Mouse (Mus musculus) neural tube, embryonic 14.5 days (tissue): ENCODE results near the gene Hecw2. TPM values are rescaled to one million over a fixed set of nuclear protein-coding genes. Genes with fewer than 3 reads are reported as not detected.

ENCODE experiments used
- ATAC-seq: fragments of 200-750 bp; cut with Nextera tagmentation; 2 replicates; pipeline ENCODE4 v1.8.0; 2017; ENCODE audit warnings: low read depth, mild to moderate bottlenecking, moderate TSS enrichment, moderate library complexity
- H3K27ac ChIP-seq: fragments of 300-500 bp; sonication (generic); 2 replicates; pipeline ENCODE4 v1.5.1; 2014; ENCODE audit warnings: low read depth, mild to moderate bottlenecking, control low read depth, low read length, moderate library complexity, mixed read lengths
- H3K27me3 ChIP-seq: fragments of 300-500 bp; sonication (generic); 2 replicates; pipeline ENCODE4 v1.6.1; 2014; ENCODE audit warnings: low read length; ENCODE audit not compliant: control insufficient read depth, insufficient read depth
- H3K36me3 ChIP-seq: fragments of 300-500 bp; sonication (generic); 2 replicates; pipeline ENCODE4 v1.6.1; 2014; ENCODE audit warnings: low read length, mixed read lengths; ENCODE audit not compliant: control insufficient read depth, insufficient read depth
- H3K4me1 ChIP-seq: fragments of 300-500 bp; sonication (generic); 2 replicates; pipeline ENCODE4 v1.6.1; 2014; ENCODE audit warnings: low read length; ENCODE audit not compliant: control insufficient read depth, insufficient read depth
- H3K4me2 ChIP-seq: fragments of 300-500 bp; sonication (generic); 2 replicates; pipeline ENCODE4 v1.6.1; 2014; ENCODE audit warnings: mild to moderate bottlenecking, low read depth, low read length, control low read depth
- H3K4me3 ChIP-seq: fragments of 300-500 bp; sonication (generic); 2 replicates; pipeline ENCODE4 v1.5.1; 2014; ENCODE audit warnings: low read depth, low read length, control low read depth, mixed read lengths
- H3K9ac ChIP-seq: fragments of 300-500 bp; sonication (generic); replicated peaks from 2 replicates; pipeline ENCODE4 v1.6.1; 2014; ENCODE audit warnings: low read depth, mild to moderate bottlenecking, control low read depth, low read length, mixed read lengths
- H3K9me3 ChIP-seq: fragments of 300-500 bp; sonication (generic); 2 replicates; pipeline ENCODE4 v1.6.1; 2016; ENCODE audit warnings: low read length; ENCODE audit not compliant: control insufficient read depth
- WGBS: fragments of 180-500 bp; shearing (Covaris S2); extraction: QIAGEN DNeasy Blood & Tissue Kit; methylation state at CpG from one replicate; pipeline ENCODE4 v1.1.7; 2014; 5-methylcytosine and 5-hydroxymethylcytosine counted together
- polyA plus RNA-seq: library from polyadenylated mRNA; unstranded; fragments of >200 nt; fragmentation: Nextera tagmentation; extraction: Ambion mirVana; gene quantifications from 2 replicates; pipeline ENCODE4 v1.2.1, GENCODE M21; 2014

The Hecw2 gene
- polyA plus RNA-seq, 1 experiment from 2014 or later = 10.0 TPM

DNA sequence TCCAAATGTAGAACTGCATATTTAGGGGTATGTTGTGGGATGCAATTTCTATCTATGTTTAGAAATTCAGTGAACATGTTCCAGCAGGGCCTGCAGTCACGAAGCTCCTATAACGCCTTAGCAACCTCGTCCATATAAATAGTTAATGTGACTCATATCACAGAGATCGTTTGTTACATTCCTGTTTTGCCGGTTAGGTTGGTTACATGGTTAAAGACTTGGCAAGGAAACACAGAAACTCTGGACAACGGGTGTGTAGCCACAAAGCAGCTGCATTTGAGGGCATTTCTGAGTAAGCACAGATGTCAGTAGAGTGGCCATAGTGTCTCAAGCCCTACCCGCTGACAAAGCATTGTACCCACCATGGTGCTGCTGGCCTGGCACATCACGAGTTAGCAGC lies 349.1 kb downstream of the Hecw2 start:
- no peak for ATAC-seq
- no peak overlapping the region for H3K4me3 ChIP-seq
- no peak overlapping the region for H3K27ac ChIP-seq
- H3K36me3 ChIP-seq = no peaks in the 10 kb centered on the region
- 82% methylated on average over 8 of the region's 8 CpGs for WGBS
- no peaks in the 10 kb centered on the region for H3K27me3 ChIP-seq
- H3K4me2 ChIP-seq = no peak overlapping the region
- H3K9ac ChIP-seq = no peak overlapping the region
- no peaks in the 10 kb centered on the region for H3K9me3 ChIP-seq
- H3K4me1 ChIP-seq = no peaks in the 10 kb centered on the region

DNA sequence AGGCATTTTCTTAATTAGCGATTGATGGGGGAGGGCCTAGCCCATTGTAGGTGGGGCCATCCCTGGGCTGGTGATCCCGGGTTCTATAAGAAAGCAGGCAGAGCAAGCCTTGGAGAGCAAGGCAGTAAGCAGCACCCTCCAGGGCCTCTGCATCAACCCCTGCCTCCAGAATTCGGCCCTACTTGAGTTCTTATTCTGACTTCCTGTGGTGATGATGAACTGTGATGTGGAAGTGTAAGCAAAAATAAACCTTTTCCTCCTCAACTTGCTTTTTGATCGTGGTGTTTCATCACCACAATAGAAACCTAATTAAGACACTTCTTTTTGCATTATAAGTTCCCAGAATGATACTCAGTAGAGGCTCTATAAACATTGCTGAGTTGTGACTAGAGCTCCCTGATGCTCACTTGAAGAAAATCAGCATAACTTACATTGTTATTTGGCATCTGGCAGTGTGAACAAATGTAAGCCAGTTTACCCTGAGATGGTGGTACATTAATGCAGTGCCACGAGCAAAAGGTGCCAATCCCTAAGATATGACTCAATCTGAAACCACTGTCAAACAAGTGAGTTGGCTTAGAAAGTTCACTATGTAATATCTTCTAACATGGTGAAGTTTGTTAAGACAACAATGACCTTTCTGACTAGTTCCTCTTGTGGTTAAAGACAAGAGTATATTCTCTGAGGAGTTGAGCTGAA lies 349.9 kb downstream of the Hecw2 start:
- ATAC-seq = peak; percentile 38; the same call in 1 of the 2 replicates
- no peak overlapping the region for H3K27ac ChIP-seq
- 77% methylated on average over 5 of the region's 5 CpGs for whole genome bisulfite sequencing

DNA sequence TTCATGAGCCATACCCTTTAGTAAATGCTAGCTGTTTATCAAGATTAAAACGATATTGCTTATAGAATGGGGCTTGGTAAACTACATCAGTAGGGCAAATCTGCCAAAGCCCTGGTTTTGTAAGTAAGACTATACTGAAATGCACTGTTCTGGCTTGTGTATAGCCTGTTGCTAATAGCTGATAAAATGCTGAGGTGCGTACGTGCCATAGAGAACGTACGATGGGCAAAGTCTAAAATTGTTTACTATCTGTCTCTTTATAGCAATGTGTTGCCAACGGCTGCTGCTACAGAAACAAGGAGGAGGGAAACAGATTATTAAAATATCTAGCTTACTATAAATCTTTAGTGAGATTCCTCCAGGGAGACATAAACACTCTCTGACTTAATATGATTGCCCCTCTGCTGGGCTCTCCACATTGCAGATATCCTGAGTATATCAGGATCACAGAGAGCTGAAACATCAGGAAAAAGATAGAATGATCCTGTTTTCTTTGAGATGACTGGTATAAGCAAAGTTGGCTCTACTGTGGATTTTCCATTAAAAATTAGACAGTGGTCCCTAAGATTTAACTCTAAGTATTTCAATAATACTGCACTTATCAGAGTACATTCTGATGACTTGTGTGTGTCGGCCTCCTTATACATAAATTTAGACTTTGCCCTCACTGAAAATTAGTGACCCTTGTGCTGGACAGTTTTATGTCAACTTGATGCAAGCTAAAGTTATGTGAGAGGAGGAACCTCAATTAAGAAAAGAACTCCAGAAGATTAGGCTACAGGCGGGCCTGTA lies 350.6 kb downstream of the Hecw2 start:
- no peak overlapping the region for H3K9ac ChIP-seq
- no peak overlapping the region for H3K27ac ChIP-seq
- no peaks in the 10 kb centered on the region for H3K4me1 ChIP-seq
- peak; percentile 90 for ATAC-seq
- no peak overlapping the region for H3K4me3 ChIP-seq
- no peaks in the 10 kb centered on the region for H3K27me3 ChIP-seq
- H3K4me2 ChIP-seq = no peak overlapping the region
- 69% methylated on average over 8 of the region's 8 CpGs for WGBS
- H3K9me3 ChIP-seq = no peaks in the 10 kb centered on the region
- no peaks in the 10 kb centered on the region for H3K36me3 ChIP-seq

More for the DNA sequence above, 349.9 kb downstream of the Hecw2 start:
- H3K4me3 ChIP-seq = no peak overlapping the region
- no peaks in the 10 kb centered on the region for H3K27me3 ChIP-seq
- no peaks in the 10 kb centered on the region for H3K36me3 ChIP-seq
- H3K9me3 ChIP-seq = no peaks in the 10 kb centered on the region
- no peaks in the 10 kb centered on the region for H3K4me1 ChIP-seq
- no peak overlapping the region for H3K9ac ChIP-seq
- no peak overlapping the region for H3K4me2 ChIP-seq

DNA sequence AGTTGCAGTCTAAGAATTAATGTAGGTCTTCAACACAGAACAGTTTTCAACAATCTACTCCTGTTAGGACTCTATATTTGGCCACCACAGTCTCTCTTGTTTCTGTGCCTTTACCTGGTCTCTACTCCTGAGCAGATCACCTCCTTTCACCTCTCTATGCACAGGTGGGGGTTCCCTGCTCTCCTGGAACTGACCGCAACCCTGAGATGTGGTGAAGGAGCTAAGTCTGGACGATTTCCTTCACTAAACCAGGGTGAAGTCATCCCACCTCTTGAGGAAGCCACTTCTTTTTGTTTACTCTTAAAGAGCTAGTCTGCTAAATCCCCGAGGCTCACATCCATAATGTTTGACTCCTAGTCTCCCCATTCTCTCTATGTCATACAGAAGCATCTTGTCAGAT lies 351.9 kb downstream of the Hecw2 start:
- WGBS = 83% methylated on average over 3 of the region's 3 CpGs

DNA sequence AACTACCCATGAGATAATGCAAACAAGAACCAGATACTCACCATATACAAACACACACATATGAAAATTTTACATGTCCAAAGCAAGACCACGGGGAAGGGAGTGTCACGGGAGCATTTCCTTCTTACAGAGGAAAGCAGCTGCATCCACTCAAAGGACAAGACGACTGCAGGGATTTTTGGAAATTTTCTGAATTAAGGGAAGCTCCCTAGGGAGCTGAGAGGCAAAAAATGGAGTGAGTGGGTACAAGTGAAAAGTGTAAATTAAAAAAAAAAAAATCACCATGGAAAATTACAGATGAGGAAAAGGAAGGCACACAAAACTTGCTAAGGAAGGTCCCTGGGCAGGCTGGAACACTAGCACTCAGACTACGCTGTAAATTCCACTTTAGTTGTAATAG lies 353.9 kb downstream of the Hecw2 start:
- H3K36me3 ChIP-seq = no peaks in the 10 kb centered on the region
- no peak for ATAC-seq
- H3K27me3 ChIP-seq = no peaks in the 10 kb centered on the region

More for the DNA sequence above, 351.9 kb downstream of the Hecw2 start:
- H3K4me2 ChIP-seq = no peak overlapping the region
- H3K36me3 ChIP-seq = no peaks in the 10 kb centered on the region
- H3K9me3 ChIP-seq = no peaks in the 10 kb centered on the region
- ATAC-seq = no peak
- H3K27me3 ChIP-seq = no peaks in the 10 kb centered on the region
- H3K4me1 ChIP-seq = no peaks in the 10 kb centered on the region
- H3K9ac ChIP-seq = no peak overlapping the region
- no peak overlapping the region for H3K27ac ChIP-seq
- H3K4me3 ChIP-seq = no peak overlapping the region

DNA sequence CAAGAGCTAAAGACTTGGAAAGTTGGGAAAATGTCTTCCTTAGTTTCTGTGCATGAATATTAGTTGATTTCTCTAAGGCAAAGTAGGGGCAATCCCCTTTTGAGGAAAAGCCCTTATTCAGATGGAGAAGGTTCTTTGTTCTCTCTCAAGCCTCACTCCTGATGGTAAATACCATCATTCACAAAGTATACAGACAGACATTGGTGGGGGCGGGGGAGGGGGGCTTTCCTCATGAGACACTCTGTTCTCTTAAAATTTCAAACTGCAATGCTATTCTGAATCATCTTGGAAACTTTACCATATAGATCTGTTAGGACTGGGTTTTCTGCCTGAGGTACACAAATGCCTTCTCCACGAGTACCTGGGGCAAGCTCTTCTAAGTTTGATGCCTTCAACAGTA lies 355.6 kb downstream of the Hecw2 start:
- 73% methylated on average over 2 of the region's 2 CpGs for WGBS
- ATAC-seq = no peak
- H3K4me2 ChIP-seq = no peak overlapping the region

More for the DNA sequence above, 353.9 kb downstream of the Hecw2 start:
- no peak overlapping the region for H3K4me2 ChIP-seq
- H3K4me3 ChIP-seq = no peak overlapping the region
- no peak overlapping the region for H3K9ac ChIP-seq
- H3K27ac ChIP-seq = no peak overlapping the region
- H3K4me1 ChIP-seq = no peaks in the 10 kb centered on the region
- WGBS = 74% methylated on average over 4 of the region's 4 CpGs
- no peaks in the 10 kb centered on the region for H3K9me3 ChIP-seq

DNA sequence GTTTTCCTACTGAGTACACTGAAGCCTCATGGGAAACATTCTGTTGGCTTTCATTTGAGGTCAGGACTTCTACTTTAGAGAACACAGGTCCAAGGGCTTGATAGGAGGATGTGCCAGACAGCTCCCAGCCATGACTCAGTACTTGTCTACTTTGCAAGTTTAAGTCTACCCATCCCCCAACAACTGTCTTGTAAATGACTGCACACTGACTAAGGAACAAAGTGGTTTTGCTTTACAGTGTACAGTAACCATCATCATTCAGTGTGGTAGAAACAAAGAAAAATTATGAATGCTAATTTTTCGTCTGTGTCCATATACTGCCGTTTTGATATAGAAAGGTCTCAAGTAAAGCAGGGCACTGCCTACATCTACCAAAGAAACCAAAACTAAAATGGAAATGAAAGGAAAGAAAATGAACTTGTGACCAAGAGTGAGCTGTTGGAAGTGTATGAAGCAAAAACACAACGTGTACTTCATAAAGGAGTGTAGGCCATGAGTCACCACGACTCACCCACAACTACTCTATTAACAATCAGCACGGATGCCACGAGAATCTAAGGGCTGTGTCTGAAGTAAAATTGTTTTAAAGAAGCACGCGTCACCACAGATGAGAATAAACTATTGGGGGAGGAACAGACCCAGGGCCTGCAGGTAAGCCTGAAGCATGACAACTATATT lies 356.6 kb downstream of the Hecw2 start:
- Histone ChIP-seq H3K27me3 (no peaks in the 10 kb centered on the region), H3K4me3 (no peak overlapping the region), H3K9ac (no peak overlapping the region), H3K36me3 (no peaks in the 10 kb centered on the region), H3K27ac (no peak overlapping the region), H3K4me2 (no peak overlapping the region), H3K4me1 (no peaks in the 10 kb centered on the region), H3K9me3 (no peaks in the 10 kb centered on the region)
- WGBS = 93% methylated on average over 8 of the region's 8 CpGs
- ATAC-seq = no peak

More for the DNA sequence above, 355.6 kb downstream of the Hecw2 start:
- Histone ChIP-seq H3K36me3 (no peaks in the 10 kb centered on the region), H3K27ac (no peak overlapping the region), H3K4me3 (no peak overlapping the region), H3K4me1 (no peaks in the 10 kb centered on the region), H3K9ac (no peak overlapping the region), H3K27me3 (no peaks in the 10 kb centered on the region), H3K9me3 (no peaks in the 10 kb centered on the region)

DNA sequence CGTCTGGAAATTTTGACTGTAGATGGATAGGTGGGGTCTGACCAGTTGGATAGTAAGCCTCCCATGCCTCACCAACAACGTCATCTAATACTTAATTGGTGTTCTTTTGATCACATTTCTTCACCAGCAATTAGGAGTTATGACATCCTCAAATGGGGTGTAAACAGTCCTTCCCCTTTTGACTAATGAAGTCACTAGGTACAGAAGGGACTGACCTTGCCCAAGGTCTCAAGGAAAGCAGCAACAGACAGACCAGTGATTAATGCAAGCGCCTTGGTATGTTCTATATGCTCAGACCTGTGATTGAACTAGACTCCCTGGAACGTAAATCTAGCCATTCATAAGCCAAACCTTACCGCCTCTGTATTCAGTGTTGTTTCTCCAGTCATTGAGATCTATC lies 364.7 kb downstream of the Hecw2 start:
- Histone ChIP-seq H3K9me3 (no peaks in the 10 kb centered on the region), H3K4me2 (no peak overlapping the region), H3K27ac (no peak overlapping the region), H3K27me3 (no peaks in the 10 kb centered on the region), H3K9ac (no peak overlapping the region), H3K4me1 (no peaks in the 10 kb centered on the region), H3K4me3 (no peak overlapping the region), H3K36me3 (peaks cover 8% of the 10 kb centered on the region; the same call in 1 of the 2 replicates)
- ATAC-seq = no peak
- WGBS = 92% methylated on average over 5 of the region's 5 CpGs

DNA sequence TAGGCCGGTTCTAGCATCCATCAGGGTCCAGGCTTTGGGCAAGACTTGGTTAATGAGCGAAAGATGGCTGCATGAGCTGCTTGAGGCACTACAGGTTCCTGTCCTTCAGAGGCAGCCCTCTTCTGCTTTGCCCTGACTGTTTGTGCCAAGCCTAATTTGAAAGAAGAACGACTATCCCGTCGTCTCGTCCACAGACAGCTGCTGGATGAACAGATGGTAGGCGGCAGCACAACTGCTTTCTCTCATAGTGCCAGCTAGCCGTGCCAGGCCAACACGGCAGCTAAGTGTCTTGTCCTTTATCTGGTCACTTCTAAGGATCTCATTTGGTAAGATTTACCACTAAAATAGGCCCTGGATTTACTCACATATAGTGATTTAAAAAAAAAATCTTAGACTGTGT lies 365.9 kb downstream of the Hecw2 start:
- Histone ChIP-seq H3K4me1 (peaks cover 3% of the 10 kb centered on the region), H3K9me3 (no peaks in the 10 kb centered on the region), H3K4me2 (no peak overlapping the region), H3K36me3 (peaks cover 8% of the 10 kb centered on the region; the same call in 1 of the 2 replicates), H3K27me3 (no peaks in the 10 kb centered on the region), H3K4me3 (no peak overlapping the region), H3K27ac (no peak overlapping the region), H3K9ac (no peak overlapping the region)
- ATAC-seq = no peak
- WGBS = 57% methylated on average over 9 of the region's 9 CpGs
